Mouse (Mus musculus): Measurements from ENCODE around the gene Phc2. TPM values are rescaled to one million over a fixed set of nuclear protein-coding genes. Genes with fewer than 3 reads are reported as not detected.

The Phc2 gene
- polyA plus RNA-seq, 1 experiment from 2014 or later, result 27.1 TPM

GRCm38 (mm10) chr4:128723431-128723830, 68.9 kb downstream of the Phc2 start:
- 86% methylated on average over 13 of the region's 13 CpGs for WGBS
- H3K9me3 ChIP-seq (ENCODE audit: control insufficient read depth, low read length), result no peaks in the 10 kb centered on the region
- no peaks in the 10 kb centered on the region for H3K27me3 ChIP-seq (replicated peaks; ENCODE audit: control insufficient read depth, insufficient read depth, low read length)
- H3K27ac ChIP-seq (ENCODE audit: low read depth), result no peak overlapping the region
- H3K36me3 ChIP-seq (ENCODE audit: control insufficient read depth, insufficient read depth, low read length), result no peaks in the 10 kb centered on the region
- no peak for DNase-seq (ENCODE audit: low spot score)
- no peak overlapping the region for H3K4me3 ChIP-seq (ENCODE audit: low read depth, low read length)
- peaks cover 33% of the 10 kb centered on the region for H3K4me1 ChIP-seq (replicated peaks; ENCODE audit: control insufficient read depth, insufficient read depth, low read length)
- no peak overlapping the region for H3K9ac ChIP-seq (ENCODE audit: low read length)
- H3K4me2 ChIP-seq (ENCODE audit: low read length), result no peak overlapping the region
- no peak for ATAC-seq (replicated peaks; ENCODE audit: low FRiP score, low TSS enrichment, low read depth)

GRCm38 (mm10) chr4:128724059-128724458, 69.6 kb downstream of the Phc2 start:
- no peak overlapping the region for H3K4me2 ChIP-seq (ENCODE audit: low read length)
- H3K9ac ChIP-seq (ENCODE audit: low read length), result no peak overlapping the region
- no peaks in the 10 kb centered on the region for H3K36me3 ChIP-seq (ENCODE audit: control insufficient read depth, insufficient read depth, low read length)
- peaks cover 38% of the 10 kb centered on the region for H3K4me1 ChIP-seq (replicated peaks; ENCODE audit: control insufficient read depth, insufficient read depth, low read length)
- no peak overlapping the region for H3K4me3 ChIP-seq (ENCODE audit: low read depth, low read length)
- no peaks in the 10 kb centered on the region for H3K9me3 ChIP-seq (ENCODE audit: control insufficient read depth, low read length)
- H3K27ac ChIP-seq (ENCODE audit: low read depth), result no peak overlapping the region
- ATAC-seq (replicated peaks; ENCODE audit: low FRiP score, low TSS enrichment, low read depth) (no peak), DNase-seq (ENCODE audit: low spot score) (no peak)
- WGBS, result 70% methylated on average over 7 of the region's 7 CpGs
- H3K27me3 ChIP-seq (replicated peaks; ENCODE audit: control insufficient read depth, insufficient read depth, low read length), result no peaks in the 10 kb centered on the region

DNA sequence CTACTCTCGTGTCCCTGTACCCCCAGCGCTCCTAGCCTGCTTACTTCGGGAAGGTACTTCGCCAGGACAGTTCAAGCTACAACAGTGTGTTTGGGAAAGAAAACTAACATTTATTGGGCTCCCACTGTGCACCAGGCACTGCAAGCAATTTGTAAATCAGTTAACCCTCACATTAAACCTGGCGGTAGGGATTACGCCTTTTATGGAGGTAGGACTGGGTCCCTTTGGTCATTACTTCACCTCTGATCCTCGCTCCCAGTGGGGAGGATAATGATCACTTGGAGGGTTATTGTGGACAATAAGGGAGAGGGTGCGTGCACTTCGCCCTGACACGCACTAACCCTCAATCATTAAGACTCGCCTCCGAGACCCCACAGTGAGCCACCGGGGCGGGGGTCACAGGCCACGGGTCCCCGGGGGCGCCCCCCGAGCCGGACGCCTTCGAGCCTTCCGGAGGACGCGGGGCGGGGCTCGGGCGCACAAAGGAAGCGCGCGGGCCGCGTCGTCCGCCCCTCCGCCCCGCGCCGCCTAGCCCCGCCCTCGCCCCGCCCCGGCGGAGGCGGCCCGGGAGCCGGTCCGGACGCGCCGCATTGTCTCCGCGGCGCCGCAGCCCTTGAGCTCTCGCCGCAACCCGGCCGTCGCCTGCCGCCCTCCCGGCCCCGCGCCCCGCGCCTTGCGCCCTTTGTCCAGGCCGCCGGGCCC, 72.7 kb downstream of the Phc2 start:
- ATAC-seq (replicated peaks; ENCODE audit: low FRiP score, low TSS enrichment, low read depth), result peak; percentile 92
- Histone ChIP-seq H3K27ac (ENCODE audit: low read depth) (peak overlapping the region; percentile 87), H3K27me3 (replicated peaks; ENCODE audit: control insufficient read depth, insufficient read depth, low read length) (no peaks in the 10 kb centered on the region), H3K4me1 (replicated peaks; ENCODE audit: control insufficient read depth, insufficient read depth, low read length) (peaks cover 42% of the 10 kb centered on the region), H3K4me3 (ENCODE audit: low read depth, low read length) (peak overlapping the region; percentile 79), H3K9ac (ENCODE audit: low read length) (peak overlapping the region; percentile 99), H3K9me3 (ENCODE audit: control insufficient read depth, low read length) (no peaks in the 10 kb centered on the region), H3K4me2 (ENCODE audit: low read length) (peak overlapping the region; percentile 89), H3K36me3 (ENCODE audit: control insufficient read depth, insufficient read depth, low read length) (peaks cover 15% of the 10 kb centered on the region)
- WGBS, result 3% methylated on average over 55 of the region's 68 CpGs
- peak; percentile 76 for DNase-seq (ENCODE audit: low spot score)

- Histone ChIP-seq H3K4me2 (ENCODE audit: low read length) (peak overlapping the region; percentile 89), H3K9ac (ENCODE audit: low read length) (peak overlapping the region; percentile 99), H3K27me3 (replicated peaks; ENCODE audit: control insufficient read depth, insufficient read depth, low read length) (no peaks in the 10 kb centered on the region), H3K27ac (ENCODE audit: low read depth) (peak overlapping the region; percentile 87), H3K36me3 (ENCODE audit: control insufficient read depth, insufficient read depth, low read length) (peaks cover 15% of the 10 kb centered on the region), H3K4me3 (ENCODE audit: low read depth, low read length) (peak overlapping the region; percentile 79), H3K9me3 (ENCODE audit: control insufficient read depth, low read length) (no peaks in the 10 kb centered on the region), H3K4me1 (replicated peaks; ENCODE audit: control insufficient read depth, insufficient read depth, low read length) (peaks cover 48% of the 10 kb centered on the region)
- WGBS, result under 1% methylated on average over 62 of the region's 65 CpGs
- DNase-seq (ENCODE audit: low spot score) (peak; percentile 77), ATAC-seq (replicated peaks; ENCODE audit: low FRiP score, low TSS enrichment, low read depth) (peak; percentile 86)
Observed at GRCm38 (mm10) chr4:128727721-128728430, 73.4 kb downstream of the Phc2 start.

DNA sequence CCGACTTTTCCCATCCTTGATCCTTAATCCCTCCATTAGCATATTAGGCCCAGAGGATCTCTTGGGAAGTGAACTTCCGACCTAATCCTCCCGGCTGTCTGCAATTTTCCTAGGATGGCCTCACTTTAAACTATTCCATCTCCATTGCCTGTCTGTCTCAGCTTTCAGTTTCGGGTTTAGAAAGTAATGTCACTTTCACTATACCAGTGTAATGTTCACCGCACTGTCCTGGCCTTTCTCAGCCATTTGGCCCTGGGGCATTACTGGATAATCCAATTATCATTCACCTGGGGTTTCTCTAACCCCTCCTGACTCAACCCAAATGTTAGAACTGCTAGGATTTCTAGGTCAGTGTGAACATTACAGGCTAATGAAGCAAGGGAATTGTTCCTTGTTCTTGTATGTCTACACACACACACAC, 73.9 kb downstream of the Phc2 start:
- Histone ChIP-seq H3K4me2 (ENCODE audit: low read length) (peak overlapping the region; percentile 89), H3K9ac (ENCODE audit: low read length) (peak overlapping the region; percentile 99), H3K4me3 (ENCODE audit: low read depth, low read length) (peak overlapping the region; percentile 79), H3K27me3 (replicated peaks; ENCODE audit: control insufficient read depth, insufficient read depth, low read length) (no peaks in the 10 kb centered on the region), H3K27ac (ENCODE audit: low read depth) (peak overlapping the region; percentile 87), H3K4me1 (replicated peaks; ENCODE audit: control insufficient read depth, insufficient read depth, low read length) (peaks cover 54% of the 10 kb centered on the region), H3K36me3 (ENCODE audit: control insufficient read depth, insufficient read depth, low read length) (peaks cover 15% of the 10 kb centered on the region), H3K9me3 (ENCODE audit: control insufficient read depth, low read length) (no peaks in the 10 kb centered on the region)
- ATAC-seq (replicated peaks; ENCODE audit: low FRiP score, low TSS enrichment, low read depth) (no peak), DNase-seq (ENCODE audit: low spot score) (no peak)
- WGBS, result under 1% methylated on average over 5 of the region's 5 CpGs

DNA sequence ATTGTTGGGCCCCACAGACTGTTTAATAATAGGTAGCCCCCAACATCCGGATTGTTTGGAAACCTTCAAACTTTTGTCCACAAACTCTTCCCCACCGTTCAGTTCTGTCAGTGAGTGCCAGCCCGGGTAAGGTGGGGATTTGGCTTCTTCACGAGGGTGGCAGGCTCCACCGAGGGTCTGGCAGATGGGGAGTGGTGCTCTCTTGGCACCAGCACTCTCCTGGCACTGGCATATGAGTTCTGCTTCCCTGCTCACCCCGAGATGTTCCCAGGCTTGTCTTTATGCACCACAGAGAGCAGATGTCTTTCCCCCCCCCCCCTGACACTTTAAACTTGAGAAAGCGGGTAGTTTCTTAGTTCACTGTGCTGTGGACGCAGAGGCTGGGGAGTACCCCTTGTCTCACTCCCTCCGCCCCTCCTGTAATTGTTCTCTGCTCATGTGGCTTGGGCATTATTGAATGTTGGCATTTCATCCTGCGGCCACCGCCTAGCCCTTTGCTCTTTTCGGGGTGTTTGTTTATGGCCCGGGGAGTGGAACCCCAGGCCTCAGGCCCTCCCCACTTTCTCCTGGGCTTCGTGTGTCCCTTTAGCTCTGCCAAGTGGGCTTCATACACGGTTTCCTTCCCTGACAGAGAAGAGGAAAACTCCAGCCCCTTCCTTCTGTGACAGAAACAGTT, 74.7 kb downstream of the Phc2 start:
- Histone ChIP-seq H3K9ac (ENCODE audit: low read length) (peak overlapping the region; percentile 99), H3K27ac (ENCODE audit: low read depth) (peak overlapping the region; percentile 45; the same call in 1 of the 2 replicates), H3K4me1 (replicated peaks; ENCODE audit: control insufficient read depth, insufficient read depth, low read length) (peaks cover 61% of the 10 kb centered on the region), H3K4me3 (ENCODE audit: low read depth, low read length) (peak overlapping the region; percentile 79), H3K36me3 (ENCODE audit: control insufficient read depth, insufficient read depth, low read length) (peaks cover 15% of the 10 kb centered on the region), H3K9me3 (ENCODE audit: control insufficient read depth, low read length) (no peaks in the 10 kb centered on the region), H3K27me3 (replicated peaks; ENCODE audit: control insufficient read depth, insufficient read depth, low read length) (no peaks in the 10 kb centered on the region), H3K4me2 (ENCODE audit: low read length) (peak overlapping the region; percentile 89)
- no peak for DNase-seq (ENCODE audit: low spot score)
- ATAC-seq (replicated peaks; ENCODE audit: low FRiP score, low TSS enrichment, low read depth), result no peak
- 16% methylated on average over 15 of the region's 15 CpGs for WGBS

DNA sequence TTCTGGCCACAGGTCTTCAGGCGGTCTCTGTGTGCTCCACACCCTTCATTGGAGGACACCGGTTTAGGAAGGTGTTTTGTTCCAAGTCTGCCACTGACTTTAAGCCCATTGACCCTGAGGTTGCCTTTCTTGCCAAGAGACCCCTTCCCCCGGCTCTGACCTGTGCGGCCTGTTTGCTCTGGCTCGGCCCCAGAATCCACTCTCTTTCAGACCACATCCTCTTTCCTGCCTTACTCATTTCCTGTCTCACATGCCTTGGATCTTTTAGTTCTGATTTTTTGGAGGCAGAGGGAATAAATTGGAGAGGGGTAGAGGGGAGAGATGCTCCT, 75.2 kb downstream of the Phc2 start:
- Histone ChIP-seq H3K9ac (ENCODE audit: low read length) (peak overlapping the region; percentile 99; the same call in 1 of the 2 replicates), H3K27ac (ENCODE audit: low read depth) (peak overlapping the region; percentile 45; the same call in 1 of the 2 replicates), H3K27me3 (replicated peaks; ENCODE audit: control insufficient read depth, insufficient read depth, low read length) (no peaks in the 10 kb centered on the region), H3K4me1 (replicated peaks; ENCODE audit: control insufficient read depth, insufficient read depth, low read length) (peaks cover 66% of the 10 kb centered on the region), H3K4me3 (ENCODE audit: low read depth, low read length) (peak overlapping the region; percentile 79), H3K36me3 (ENCODE audit: control insufficient read depth, insufficient read depth, low read length) (peaks cover 17% of the 10 kb centered on the region), H3K4me2 (ENCODE audit: low read length) (peak overlapping the region; percentile 89), H3K9me3 (ENCODE audit: control insufficient read depth, low read length) (no peaks in the 10 kb centered on the region)
- 15% methylated on average over 5 of the region's 5 CpGs for WGBS
- DNase-seq (ENCODE audit: low spot score) (no peak), ATAC-seq (replicated peaks; ENCODE audit: low FRiP score, low TSS enrichment, low read depth) (no peak)

GRCm38 (mm10) chr4:128730271-128730670, 75.8 kb downstream of the Phc2 start:
- Histone ChIP-seq H3K4me2 (ENCODE audit: low read length) (peak overlapping the region; percentile 89), H3K9ac (ENCODE audit: low read length) (no peak overlapping the region), H3K4me3 (ENCODE audit: low read depth, low read length) (peak overlapping the region; percentile 79; the same call in 1 of the 2 replicates), H3K9me3 (ENCODE audit: control insufficient read depth, low read length) (no peaks in the 10 kb centered on the region), H3K27ac (ENCODE audit: low read depth) (no peak overlapping the region), H3K36me3 (ENCODE audit: control insufficient read depth, insufficient read depth, low read length) (peaks cover 20% of the 10 kb centered on the region), H3K27me3 (replicated peaks; ENCODE audit: control insufficient read depth, insufficient read depth, low read length) (no peaks in the 10 kb centered on the region), H3K4me1 (replicated peaks; ENCODE audit: control insufficient read depth, insufficient read depth, low read length) (peaks cover 72% of the 10 kb centered on the region)
- WGBS, result 72% methylated on average over 6 of the region's 6 CpGs
- DNase-seq (ENCODE audit: low spot score) (no peak), ATAC-seq (replicated peaks; ENCODE audit: low FRiP score, low TSS enrichment, low read depth) (no peak)
